Mouse (Mus musculus): ENCODE results near the gene Cdc42ep4. TPM values are rescaled to one million over a fixed set of nuclear protein-coding genes. Genes with fewer than 3 reads are reported as not detected.

Gene Cdc42ep4
- total and polyA plus RNA-seq, 2 experiments from 2014 or later = 12.0 to 33.5 TPM

DNA sequence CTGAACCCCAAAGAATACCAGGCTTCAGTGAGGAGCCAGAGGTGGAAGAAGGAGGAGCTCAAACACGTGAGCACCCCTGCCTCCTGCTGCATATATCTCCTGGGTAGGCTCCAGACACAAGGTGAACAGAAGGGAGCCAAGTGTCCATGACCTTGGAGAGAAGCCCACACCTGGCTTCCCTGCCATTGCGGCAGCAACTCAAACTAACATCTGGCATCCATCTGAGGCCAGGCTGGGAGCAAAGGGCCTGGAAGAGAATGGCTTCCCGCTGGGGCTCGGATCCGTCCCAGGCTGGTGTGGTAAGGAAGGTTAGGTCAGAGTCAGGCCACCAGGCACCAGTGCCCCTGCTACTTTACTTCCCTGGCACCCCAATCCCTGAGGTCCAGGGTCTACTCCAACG, 23.7 kb downstream of the Cdc42ep4 start:
- Histone ChIP-seq H3K9me3 (replicated peaks; ENCODE audit: control insufficient read depth, low read length) (no peaks in the 10 kb centered on the region), H3K4me2 (ENCODE audit: low read depth, low read length) (no peak overlapping the region), H3K27ac (ENCODE audit: low read depth) (no peak overlapping the region), H3K27me3 (ENCODE audit: control insufficient read depth, insufficient read depth, low read length) (no peaks in the 10 kb centered on the region), H3K36me3 (replicated peaks; ENCODE audit: control insufficient read depth, insufficient read depth, low read length) (peaks cover 30% of the 10 kb centered on the region), H3K9ac (replicated peaks; ENCODE audit: low read depth, low read length) (no peak overlapping the region), H3K4me1 (ENCODE audit: control insufficient read depth, insufficient read depth) (peaks cover 3% of the 10 kb centered on the region; the same call in 1 of the 2 replicates), H3K4me3 (ENCODE audit: low read depth, low read length) (no peak overlapping the region)
- DNase-seq (ENCODE audit: low spot score) (no peak), ATAC-seq (ENCODE audit: insufficient read depth, low read depth) (no peak)
- 64% methylated on average over 6 of the region's 6 CpGs for WGBS
- TF ChIP-seq CTCF (IDR thresholded peaks at IDR 0.05; ENCODE audit: low read depth) (no peak), EP300 (IDR thresholded peaks at IDR 0.05; ENCODE audit: low read depth) (no peak)

- no peak overlapping the region for H3K4me2 ChIP-seq (ENCODE audit: low read depth, low read length)
- TF ChIP-seq CTCF (IDR thresholded peaks at IDR 0.05; ENCODE audit: low read depth) (no peak), EP300 (IDR thresholded peaks at IDR 0.05; ENCODE audit: low read depth) (no peak)
- no peak overlapping the region for H3K4me3 ChIP-seq (ENCODE audit: low read depth, low read length)
- DNase-seq (ENCODE audit: low spot score) (no peak), ATAC-seq (ENCODE audit: insufficient read depth, low read depth) (no peak)
- H3K27ac ChIP-seq (ENCODE audit: low read depth) = peak overlapping the region; percentile 26; the same call in 1 of the 2 replicates
- no peak overlapping the region for H3K9ac ChIP-seq (replicated peaks; ENCODE audit: low read depth, low read length)
- peaks cover 8% of the 10 kb centered on the region for H3K4me1 ChIP-seq (ENCODE audit: control insufficient read depth, insufficient read depth)
- H3K36me3 ChIP-seq (replicated peaks; ENCODE audit: control insufficient read depth, insufficient read depth, low read length) = peaks cover 30% of the 10 kb centered on the region
- WGBS = 81% methylated on average over 14 of the region's 14 CpGs
- H3K27me3 ChIP-seq (ENCODE audit: control insufficient read depth, insufficient read depth, low read length) = no peaks in the 10 kb centered on the region
- no peaks in the 10 kb centered on the region for H3K9me3 ChIP-seq (replicated peaks; ENCODE audit: control insufficient read depth, low read length)
These were observed 24.4 kb downstream of the Cdc42ep4 start for GRCm38 (mm10) chr11:113726994-113727888.

DNA sequence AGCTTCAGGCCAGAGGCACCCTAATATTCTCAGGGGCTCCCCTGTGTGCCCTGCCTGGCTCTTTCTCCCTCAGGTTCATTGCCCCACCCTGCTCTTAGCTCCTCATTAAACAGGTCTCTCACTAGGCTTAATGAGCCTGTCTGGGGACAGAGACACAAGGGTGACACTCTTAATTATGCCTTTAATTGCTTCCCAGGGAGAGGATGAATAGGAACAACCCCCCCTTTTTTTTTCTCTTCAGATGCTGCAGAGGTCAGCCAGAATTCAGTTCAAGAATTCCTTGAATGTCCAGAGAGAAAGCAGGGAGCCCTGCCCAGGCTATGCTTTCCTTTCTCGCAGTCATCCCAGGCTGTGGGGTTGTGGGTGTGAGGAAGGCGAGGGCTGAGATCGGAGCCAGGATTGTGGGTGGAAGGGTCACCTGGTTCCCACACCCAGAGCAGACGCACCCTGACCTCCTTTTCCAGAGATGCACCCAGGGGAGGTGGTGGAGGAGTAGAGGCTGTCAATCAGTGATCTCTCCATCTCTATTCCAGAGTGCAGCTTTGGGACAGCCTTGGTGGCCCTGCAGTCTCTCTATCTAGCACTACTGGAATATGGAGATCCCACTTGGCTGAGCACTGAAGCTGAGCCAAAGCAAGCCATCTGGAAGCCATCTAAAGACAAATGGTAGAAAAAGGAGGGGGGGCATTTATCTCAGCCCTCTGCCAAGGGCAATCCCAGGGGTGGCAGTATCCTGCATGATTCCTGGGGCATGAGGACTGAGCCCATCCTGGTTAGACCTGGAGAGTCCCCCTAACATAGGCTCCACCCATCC, 26.2 kb downstream of the Cdc42ep4 start:
- H3K27me3 ChIP-seq (ENCODE audit: control insufficient read depth, insufficient read depth, low read length) = no peaks in the 10 kb centered on the region
- no peaks in the 10 kb centered on the region for H3K9me3 ChIP-seq (replicated peaks; ENCODE audit: control insufficient read depth, low read length)
- no peak overlapping the region for H3K4me2 ChIP-seq (ENCODE audit: low read depth, low read length)
- ATAC-seq (ENCODE audit: insufficient read depth, low read depth) = peak; percentile 25; the same call in 1 of the 2 replicates
- peaks cover 8% of the 10 kb centered on the region for H3K4me1 ChIP-seq (ENCODE audit: control insufficient read depth, insufficient read depth)
- H3K36me3 ChIP-seq (replicated peaks; ENCODE audit: control insufficient read depth, insufficient read depth, low read length) = peaks cover 30% of the 10 kb centered on the region
- no peak overlapping the region for H3K9ac ChIP-seq (replicated peaks; ENCODE audit: low read depth, low read length)
- DNase-seq (ENCODE audit: low spot score) = no peak
- 70% methylated on average over 4 of the region's 4 CpGs for WGBS
- TF ChIP-seq EP300 (IDR thresholded peaks at IDR 0.05; ENCODE audit: low read depth) (no peak), CTCF (IDR thresholded peaks at IDR 0.05; ENCODE audit: low read depth) (no peak)
- H3K4me3 ChIP-seq (ENCODE audit: low read depth, low read length) = no peak overlapping the region
- H3K27ac ChIP-seq (ENCODE audit: low read depth) = peak overlapping the region; percentile 44

DNA sequence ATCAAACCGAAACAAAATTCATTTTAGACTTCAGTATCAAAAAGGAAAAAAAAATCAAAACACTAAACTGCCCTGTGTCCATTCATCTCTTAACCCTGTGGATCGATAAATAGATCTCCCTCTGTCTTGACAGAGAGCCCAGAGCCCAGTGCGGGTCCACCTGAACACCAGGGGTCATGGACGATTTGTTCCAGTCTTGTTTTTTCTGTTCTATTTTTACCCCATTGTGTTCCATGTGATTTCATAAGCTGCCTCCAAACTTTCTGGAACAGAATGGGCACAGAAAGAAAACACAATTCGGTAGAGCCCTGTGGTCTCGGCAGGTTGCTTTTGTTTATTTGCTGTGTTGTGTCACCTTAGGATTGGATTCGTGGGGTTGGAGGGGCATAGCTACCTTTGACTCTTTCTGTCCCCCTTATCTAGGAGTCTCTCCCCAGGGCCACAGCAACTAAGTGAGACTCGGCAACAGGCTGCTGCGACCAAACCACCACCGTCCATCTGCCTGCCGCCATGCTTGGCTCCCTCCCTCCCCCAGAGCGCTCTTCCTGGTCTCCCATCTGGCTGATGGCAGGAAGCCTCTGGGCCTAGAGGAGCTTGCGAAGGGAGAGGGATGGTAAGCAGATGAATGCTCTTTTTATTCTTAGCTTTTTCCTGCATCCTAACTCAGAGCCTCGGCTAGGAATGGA, 29.1 kb downstream of the Cdc42ep4 start:
- peaks cover 11% of the 10 kb centered on the region for H3K36me3 ChIP-seq (replicated peaks; ENCODE audit: control insufficient read depth, insufficient read depth, low read length)
- H3K4me3 ChIP-seq (ENCODE audit: low read depth, low read length) = no peak overlapping the region
- no peak overlapping the region for H3K9ac ChIP-seq (replicated peaks; ENCODE audit: low read depth, low read length)
- 0 out of 2 replicates have a peak overlapping the region, but pooled peaks have one; percentile 49 for H3K27ac ChIP-seq (ENCODE audit: low read depth)
- no peak for TF ChIP-seq EP300 (IDR thresholded peaks at IDR 0.05; ENCODE audit: low read depth)
- no peak for TF ChIP-seq CTCF (IDR thresholded peaks at IDR 0.05; ENCODE audit: low read depth)
- WGBS = 40% methylated on average over 14 of the region's 14 CpGs
- ATAC-seq (ENCODE audit: insufficient read depth, low read depth) (no peak; the same call in 1 of the 2 replicates), DNase-seq (ENCODE audit: low spot score) (no peak)
- H3K4me2 ChIP-seq (ENCODE audit: low read depth, low read length) = peak overlapping the region; percentile 13; the same call in 1 of the 2 replicates
- peaks cover 8% of the 10 kb centered on the region for H3K4me1 ChIP-seq (ENCODE audit: control insufficient read depth, insufficient read depth)
- no peaks in the 10 kb centered on the region for H3K27me3 ChIP-seq (ENCODE audit: control insufficient read depth, insufficient read depth, low read length)
- H3K9me3 ChIP-seq (replicated peaks; ENCODE audit: control insufficient read depth, low read length) = no peaks in the 10 kb centered on the region

- no peak overlapping the region for H3K4me3 ChIP-seq (ENCODE audit: low read depth, low read length)
- no peak overlapping the region for H3K9ac ChIP-seq (replicated peaks; ENCODE audit: low read depth, low read length)
- no peak for ATAC-seq (ENCODE audit: insufficient read depth, low read depth)
- no peaks in the 10 kb centered on the region for H3K9me3 ChIP-seq (replicated peaks; ENCODE audit: control insufficient read depth, low read length)
- DNase-seq (ENCODE audit: low spot score) = no peak
- no peak overlapping the region for H3K27ac ChIP-seq (ENCODE audit: low read depth)
- H3K4me2 ChIP-seq (ENCODE audit: low read depth, low read length) = no peak overlapping the region
- H3K36me3 ChIP-seq (replicated peaks; ENCODE audit: control insufficient read depth, insufficient read depth, low read length) = no peaks in the 10 kb centered on the region
- peaks cover 7% of the 10 kb centered on the region for H3K4me1 ChIP-seq (ENCODE audit: control insufficient read depth, insufficient read depth)
- WGBS = 62% methylated on average over 16 of the region's 16 CpGs
- no peaks in the 10 kb centered on the region for H3K27me3 ChIP-seq (ENCODE audit: control insufficient read depth, insufficient read depth, low read length)
- TF ChIP-seq EP300 (IDR thresholded peaks at IDR 0.05; ENCODE audit: low read depth) = no peak
- no peak for TF ChIP-seq CTCF (IDR thresholded peaks at IDR 0.05; ENCODE audit: low read depth)
These were observed 33.8 kb downstream of the Cdc42ep4 start for GRCm38 (mm10) chr11:113717767-113718424.

All from heart, postnatal 0 days (tissue).